Mouse (Mus musculus) ES-Bruce4 (cell line): Measurements from ENCODE around the gene Inpp5d. TPM values are rescaled to one million over a fixed set of nuclear protein-coding genes. Genes with fewer than 3 reads are reported as not detected.

Experiments
- H3K27ac ChIP-seq: 2 replicates; pipeline ENCODE4 v1.5.1; 2012; ENCODE audit warnings: low read length, inconsistent platforms; ENCODE audit not compliant: insufficient read depth
- H3K27me3 ChIP-seq: 2 replicates; pipeline ENCODE4 v1.6.1; 2012; ENCODE audit warnings: mild to moderate bottlenecking, low read length, inconsistent platforms; ENCODE audit not compliant: control insufficient read depth, poor library complexity, insufficient read depth, severe bottlenecking
- H3K36me3 ChIP-seq: 2 replicates; pipeline ENCODE4 v1.6.1; 2012; ENCODE audit warnings: inconsistent platforms, mild to moderate bottlenecking, low read length, moderate library complexity; ENCODE audit not compliant: control insufficient read depth, poor library complexity, insufficient read depth, severe bottlenecking
- H3K4me1 ChIP-seq: one replicate; pipeline ENCODE4 v1.8.1; 2011; ENCODE audit warnings: low read length; ENCODE audit not compliant: control insufficient read depth, insufficient read depth
- H3K4me3 ChIP-seq: 2 replicates; pipeline ENCODE4 v1.5.1; 2011; ENCODE audit warnings: low read depth, mild to moderate bottlenecking, low read length
- H3K9ac ChIP-seq: 2 replicates; pipeline ENCODE4 v1.6.1; 2012; ENCODE audit warnings: low read depth, mild to moderate bottlenecking, inconsistent platforms; ENCODE audit not compliant: poor library complexity, severe bottlenecking
- H3K9me3 ChIP-seq: replicated peaks from 2 replicates; pipeline ENCODE4 v1.6.1; 2012; ENCODE audit warnings: mild to moderate bottlenecking, low read length, inconsistent platforms; ENCODE audit not compliant: control insufficient read depth, poor library complexity, insufficient read depth, severe bottlenecking
- CTCF ChIP-seq: IDR thresholded peaks from one replicate; pipeline ENCODE4 v1.8.1; 2011; ENCODE audit warnings: low read depth, low read length
- EP300 ChIP-seq: IDR thresholded peaks from 2 replicates; pipeline ENCODE4 v1.6.1; 2011; ENCODE audit warnings: low read depth, low read length; ENCODE audit not compliant: insufficient read depth
- POLR2A ChIP-seq: IDR thresholded peaks from one replicate; pipeline ENCODE4 v1.8.1; 2011; ENCODE audit warnings: low read length; ENCODE audit not compliant: insufficient read depth
- polyA plus RNA-seq: library from polyadenylated mRNA; stranded (reverse); fragments of >200 nt; gene quantifications from 2 replicates; pipeline ENCODE4 v1.2.4, GENCODE M21; 2011; ENCODE audit warnings: low read depth; ENCODE audit not compliant: missing spikeins, insufficient read depth, insufficient read length

The Inpp5d gene
- polyA plus RNA-seq, 1 experiment = 16.8 TPM

DNA sequence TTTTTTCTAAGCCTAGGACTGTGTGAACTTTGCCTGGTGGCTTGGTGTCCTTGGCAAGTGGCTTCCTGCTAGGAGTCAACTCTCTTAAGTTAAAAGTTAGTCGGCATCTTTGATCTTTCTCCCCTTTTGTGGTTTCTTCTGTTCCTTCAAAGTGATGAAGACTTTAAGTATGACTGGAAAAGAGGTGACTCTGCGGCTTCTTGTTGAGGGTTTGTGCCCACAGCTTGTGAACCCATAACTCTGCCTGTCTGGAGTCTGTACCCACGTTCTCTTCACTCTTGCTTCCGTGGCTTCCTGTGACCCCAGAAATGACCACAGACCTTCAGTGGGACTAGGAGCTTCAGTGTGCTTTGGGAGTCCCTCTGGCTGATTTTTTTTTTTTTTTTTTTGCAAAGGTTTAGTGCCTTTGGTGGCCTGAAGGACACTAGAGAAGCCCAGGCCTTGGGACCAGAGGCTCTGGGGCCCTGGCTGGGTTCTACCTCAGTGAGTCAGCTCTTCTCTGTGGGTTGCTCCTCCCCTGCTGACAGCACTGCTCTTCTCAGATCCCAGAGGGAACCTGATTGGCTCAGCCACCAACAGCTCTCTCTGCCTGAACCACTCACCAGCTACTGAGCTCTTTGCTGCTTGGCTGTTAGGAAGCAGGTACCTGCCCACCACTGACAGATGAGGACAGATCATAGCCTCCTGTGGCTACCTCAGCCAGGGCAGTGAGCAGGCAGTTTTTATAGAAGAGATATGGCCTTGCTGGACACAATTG, 17.2 kb downstream of the Inpp5d start:
- Histone ChIP-seq H3K36me3 (no peaks in the 10 kb centered on the region), H3K4me1 (no peaks in the 10 kb centered on the region), H3K27me3 (no peaks in the 10 kb centered on the region), H3K9ac (no peak overlapping the region), H3K9me3 (no peaks in the 10 kb centered on the region), H3K27ac (no peak overlapping the region), H3K4me3 (no peak overlapping the region)
- TF ChIP-seq POLR2A (no peak), EP300 (no peak), CTCF (no peak)

DNA sequence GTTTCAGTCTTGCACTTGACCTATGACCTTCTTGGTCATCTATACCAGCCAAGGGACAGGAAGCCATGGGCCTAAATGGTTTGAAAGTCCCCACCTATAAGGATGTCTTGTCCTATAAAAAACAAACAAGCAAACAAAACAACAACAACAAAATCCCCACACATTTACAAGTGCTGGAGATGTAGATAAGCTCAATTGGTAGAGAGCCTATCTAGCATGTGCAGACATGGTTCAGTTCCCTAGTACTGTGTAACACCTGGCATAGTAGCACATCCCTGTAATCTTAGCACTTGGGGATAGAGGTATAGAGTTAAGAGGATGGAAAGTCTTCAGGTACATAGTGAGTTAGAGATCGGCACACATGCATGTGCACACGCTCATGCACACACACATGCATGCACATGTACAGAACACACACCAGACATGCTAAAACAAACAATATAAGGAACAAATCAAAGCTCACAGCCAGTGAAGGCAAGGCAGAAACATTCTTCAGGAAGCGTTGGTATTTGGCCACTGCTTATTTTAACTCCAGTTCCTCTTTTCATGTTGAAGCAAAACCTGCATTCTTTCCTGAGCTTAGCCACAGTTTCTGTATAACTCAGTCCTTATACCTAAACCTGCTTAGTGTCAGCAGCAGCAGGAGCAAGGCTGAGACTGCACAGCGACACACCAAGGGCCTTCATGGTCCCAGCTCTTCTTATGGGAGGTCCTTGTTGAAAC, 17.9 kb downstream of the Inpp5d start:
- Histone ChIP-seq H3K4me3 (no peak overlapping the region), H3K27me3 (no peaks in the 10 kb centered on the region), H3K36me3 (no peaks in the 10 kb centered on the region), H3K9ac (no peak overlapping the region), H3K9me3 (no peaks in the 10 kb centered on the region), H3K4me1 (no peaks in the 10 kb centered on the region), H3K27ac (no peak overlapping the region)
- TF ChIP-seq CTCF (no peak), EP300 (no peak), POLR2A (no peak)

DNA sequence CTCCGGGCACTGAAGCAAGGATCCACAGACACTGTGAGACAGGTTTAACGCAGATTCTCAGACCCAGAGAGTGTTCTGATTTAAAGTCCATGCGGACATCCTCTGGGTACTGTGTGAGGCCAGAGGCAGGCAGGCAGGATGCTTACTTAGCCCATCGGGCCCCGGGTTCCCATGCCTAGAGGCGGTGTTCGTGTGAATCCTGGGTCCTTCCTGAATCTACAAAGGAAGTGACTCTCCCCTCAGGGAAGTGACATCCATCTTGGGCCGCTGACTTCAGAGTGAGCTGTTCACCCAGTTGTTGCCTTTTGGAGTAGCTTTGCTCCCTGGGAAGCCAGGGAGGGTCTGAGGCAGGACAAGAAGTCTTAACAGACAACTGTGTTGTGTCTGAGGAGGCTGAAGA, 19.6 kb downstream of the Inpp5d start:
- no peaks in the 10 kb centered on the region for H3K9me3 ChIP-seq
- no peak overlapping the region for H3K27ac ChIP-seq
- H3K4me3 ChIP-seq = no peak overlapping the region
- H3K4me1 ChIP-seq = no peaks in the 10 kb centered on the region
- no peaks in the 10 kb centered on the region for H3K36me3 ChIP-seq
- TF ChIP-seq EP300 (no peak), POLR2A (no peak), CTCF (no peak)
- H3K27me3 ChIP-seq = no peaks in the 10 kb centered on the region
- no peak overlapping the region for H3K9ac ChIP-seq

- no peak overlapping the region for H3K27ac ChIP-seq
Observed at GRCm38 (mm10) chr1:87640165-87640661, 20.1 kb downstream of the Inpp5d start.

GRCm38 (mm10) chr1:87643016-87643415, 22.9 kb downstream of the Inpp5d start:
- no peaks in the 10 kb centered on the region for H3K36me3 ChIP-seq
- no peaks in the 10 kb centered on the region for H3K9me3 ChIP-seq
- no peaks in the 10 kb centered on the region for H3K27me3 ChIP-seq
- no peak overlapping the region for H3K4me3 ChIP-seq
- no peak overlapping the region for H3K27ac ChIP-seq
- H3K4me1 ChIP-seq = peaks cover 2% of the 10 kb centered on the region
- H3K9ac ChIP-seq = no peak overlapping the region
- TF ChIP-seq EP300 = no peak
- TF ChIP-seq CTCF = no peak
- no peak for TF ChIP-seq POLR2A

More at GRCm38 (mm10) chr1:87640165-87640661, 20.1 kb downstream of the Inpp5d start:
- Histone ChIP-seq H3K36me3 (no peaks in the 10 kb centered on the region), H3K4me1 (no peaks in the 10 kb centered on the region), H3K9me3 (no peaks in the 10 kb centered on the region), H3K4me3 (no peak overlapping the region), H3K9ac (no peak overlapping the region), H3K27me3 (no peaks in the 10 kb centered on the region)
- no peak for TF ChIP-seq POLR2A

DNA sequence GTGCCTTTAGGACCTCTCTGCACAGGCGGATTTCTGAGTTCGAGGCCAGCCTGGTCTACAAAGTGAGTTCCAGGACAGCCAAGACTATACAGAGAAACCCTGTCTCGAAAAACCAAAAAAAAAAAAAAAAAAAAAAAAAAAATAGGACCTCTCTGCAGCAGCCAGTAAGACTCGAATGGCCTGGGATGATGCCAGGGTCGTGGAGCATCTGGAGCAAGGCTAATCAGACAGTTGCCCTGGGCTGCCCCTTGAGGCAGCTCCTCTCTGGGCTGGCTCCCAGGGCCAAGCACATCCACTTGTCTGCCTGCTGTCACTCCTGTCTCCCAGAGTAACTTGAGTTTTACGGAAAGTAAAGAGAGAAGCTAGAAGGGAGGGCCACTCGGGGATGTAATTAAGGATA, 24.9 kb downstream of the Inpp5d start:
- Histone ChIP-seq H3K27ac (no peak overlapping the region), H3K9me3 (no peaks in the 10 kb centered on the region), H3K4me1 (peaks cover 2% of the 10 kb centered on the region), H3K36me3 (no peaks in the 10 kb centered on the region), H3K9ac (no peak overlapping the region), H3K4me3 (no peak overlapping the region), H3K27me3 (no peaks in the 10 kb centered on the region)
- TF ChIP-seq EP300 (no peak), POLR2A (no peak), CTCF (no peak)
